Mouse (Mus musculus) lung, postnatal 0 days (tissue): ENCODE measurements around the gene Rhod.

Source experiments
- CTCF ChIP-seq: IDR thresholded peaks from 2 replicates; pipeline ENCODE4 v1.5.1; 2016; ENCODE audit warnings: antibody characterized with exemption, mild to moderate bottlenecking
- EP300 ChIP-seq: IDR thresholded peaks from 2 replicates; pipeline ENCODE4 v1.6.1; 2016; ENCODE audit warnings: antibody characterized with exemption, mild to moderate bottlenecking, control low read depth

DNA sequence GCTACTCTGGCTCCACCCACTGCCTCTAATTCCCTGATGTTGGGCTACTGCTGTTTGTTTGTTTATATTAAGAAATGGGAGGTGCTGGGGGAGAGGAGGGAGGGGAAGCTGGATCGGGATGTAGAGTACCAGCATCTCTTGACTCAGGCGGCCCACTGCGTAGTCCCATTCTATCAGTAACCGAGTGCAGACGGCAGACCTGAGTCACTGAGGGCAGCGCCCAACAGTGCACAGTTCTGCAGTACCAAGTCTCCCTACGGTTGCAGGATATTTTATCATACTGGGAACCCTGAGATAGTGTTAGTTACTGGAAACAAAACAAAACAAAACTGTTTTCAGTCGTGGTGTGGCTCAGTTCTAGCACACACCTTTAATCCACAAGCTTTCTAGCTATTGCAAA lies 11.9 kb upstream of the Rhod start:
- TF ChIP-seq CTCF (no peak), EP300 (no peak)
